In genomic region chr2:163839519-163839918, GRCm38 (mm10) we compare ENCODE assay signal across 10 mouse cellular contexts. TPM values are rescaled to one million over a fixed set of nuclear protein-coding genes. Genes with fewer than 3 reads are reported as not detected.
DNase-seq lines count a peak whose midpoint lies in the region; ATAC-seq and TF ChIP-seq lines count a peak whose summit lies in the region.
"Had no signal": no experiment of that assay in that cellular context is flagged by ENCODE, and none has a peak within 500 bp of the region (broad histone marks: within the 10 kb centered on the region; RNA-seq: fewer than 3 reads in every experiment).

No protein-coding gene starts in this region.

- no peak for TF ChIP-seq CTCF in cerebellum, adult 2 months (IDR thresholded peaks at IDR 0.05; ENCODE audit: borderline replicate concordance, insufficient read depth, low read depth, low read length)

- H3K27me3 ChIP-seq in cerebellum, adult 2 months (ENCODE audit: control insufficient read depth, insufficient read depth, low read length) = no peaks in the 10 kb centered on the region

- peaks cover 11% of the 10 kb centered on the region for H3K4me1 ChIP-seq in cerebellum, adult 2 months (ENCODE audit: control insufficient read depth, insufficient read depth, low read length)

- peak; percentile 62 for DNase-seq in heart, adult 8-10 months (ENCODE audit: low spot score)
- no peak for DNase-seq in heart, postnatal 25 days (ENCODE audit: low spot score)
- DNase-seq in MN1 (ENCODE audit: low spot score) = peak; percentile 71
- peak; percentile 86 to 87 for DNase-seq in cerebellum, adult 2 months
- peak; percentile 48 to 63 for DNase-seq in kidney, postnatal 36 days
- DNase-seq in thymus, postnatal 4 days = no peak
- DNase-seq in embryo, embryonic 9.5 days (ENCODE audit: extremely low spot score) = no peak

- 5% methylated on average over 6 of the region's 6 CpGs for WGBS in cerebellum, adult 2 months

- no peak for ATAC-seq in inflammation-experienced regulatory T-cells, adult 6 months

- intact Hi-C loops in heart, postnatal 25 days (cut with DNase I) = no loop called here

- TF ChIP-seq POLR2A in cerebellum, adult 2 months (IDR thresholded peaks at IDR 0.05; ENCODE audit: borderline replicate concordance, insufficient read depth, low read length) = no peak

- H3K27ac ChIP-seq in cerebellum, adult 2 months (ENCODE audit: insufficient read depth, low read length) = no peak overlapping the region

- H3K4me3 ChIP-seq in cerebellum, adult 2 months (replicated peaks; ENCODE audit: insufficient read depth, low read depth, low read length) = no peak overlapping the region

RNA-seq across cellular contexts. Expression of gene Kcnk15, which starts 13.9 kb away (rescaled TPM):
- total RNA-seq in heart, adult 8-10 months (2022) = not detected
- total RNA-seq in heart, postnatal 25 days (2021) = not detected
- 0.60 and 0.79 TPM in 2 replicates for polyA plus RNA-seq in cerebellum, adult 2 months (2012; rRNA removed)
- polyA plus RNA-seq in inflammation-experienced regulatory T-cells, adult 6 months (2017; shearing (Covaris generic)) = not detected
- total RNA-seq: CH12.LX had no signal

RNA-seq across cellular contexts. Expression of gene Ccn5, which starts 18.9 kb away (rescaled TPM):
- total RNA-seq in heart, adult 8-10 months (2022) = 1 to 10 TPM in 2 of 4 experiments, under 1 TPM in 2; 0.65 to 2.6 (median 1.4) TPM
- 1 to 10 TPM in 1 of 2 experiments, under 1 TPM in 1; 0.98 to 1.3 TPM for total RNA-seq in heart, postnatal 25 days (2021)
- polyA plus RNA-seq in cerebellum, adult 2 months (2012; rRNA removed) = 0.08 and 0.32 TPM in 2 replicates
- polyA plus RNA-seq in inflammation-experienced regulatory T-cells, adult 6 months (2017; shearing (Covaris generic)) = not detected
- total RNA-seq: CH12.LX; layer of hippocampus, adult 18-20 months had no signal

Comparison
In these comparisons a context has a peak if more than half of its experiments do, and no peak if none do; other contexts are left out.
1. DNase-seq: peak in heart, adult 8-10 months (single experiment), MN1 (single experiment), cerebellum, adult 2 months (2 of 2) and kidney, postnatal 36 days (2 of 2); none in heart, postnatal 25 days (single experiment), thymus, postnatal 4 days (single experiment) and embryo, embryonic 9.5 days (single experiment).